Mouse (Mus musculus) ES-E14 (cell line): ENCODE measurements at regions not wholly inside any gene's neighbourhood (a gene's known extent, or its start where the extent isn't known, plus 50 kb on each side); places are given as distances from the start of the nearest gene placed in this dataset.

Source experiments
- DNase-seq: peaks from one replicate; pipeline ENCODE4 v3.0.0-alpha.2; 2013; ENCODE audit warnings: low read depth, low spot score
- H3K27ac ChIP-seq: 2 replicates; pipeline ENCODE4 v1.5.1; 2012; ENCODE audit warnings: low read depth, mild to moderate bottlenecking, low read length, moderate library complexity, mixed read lengths; ENCODE audit not compliant: poor library complexity, insufficient read depth, severe bottlenecking
- H3K36me3 ChIP-seq: 2 replicates; pipeline ENCODE4 v1.6.1; 2012; ENCODE audit warnings: mild to moderate bottlenecking, low read length, moderate library complexity, mixed read lengths; ENCODE audit not compliant: control insufficient read depth, poor library complexity, insufficient read depth, severe bottlenecking
- H3K4me1 ChIP-seq, 2 experiments: fragments of 150-350 bp in 1 of 2; sonication (generic) in 1 of 2; 2 replicates each; pipeline ENCODE4 v1.6.1; 2012; ENCODE audit warnings: low read length in 2 of 2, mild to moderate bottlenecking in 1 of 2, mixed read lengths in 1 of 2; ENCODE audit not compliant: control insufficient read depth in 2 of 2, insufficient read depth in 2 of 2, poor library complexity in 1 of 2
- H3K4me3 ChIP-seq, 2 experiments: fragments of 150-350 bp in 1 of 2; sonication (generic) in 1 of 2; 2 replicates each; pipeline ENCODE4 v1.5.1; 2012; ENCODE audit warnings: low read length in 2 of 2, low read depth in 1 of 2, mild to moderate bottlenecking in 1 of 2, mixed read lengths in 1 of 2; ENCODE audit not compliant: insufficient read depth in 1 of 2, poor library complexity in 1 of 2, severe bottlenecking in 1 of 2
- H3K9ac ChIP-seq: 2 replicates; pipeline ENCODE4 v1.6.1; 2012; ENCODE audit warnings: low read depth, mild to moderate bottlenecking, low read length, mixed read lengths; ENCODE audit not compliant: poor library complexity, insufficient read depth, severe bottlenecking
- H3K9me3 ChIP-seq: fragments of 150-350 bp; sonication (generic); 2 replicates; pipeline ENCODE4 v1.6.1; 2012; ENCODE audit warnings: low read depth, mild to moderate bottlenecking, low read length; ENCODE audit not compliant: control insufficient read depth, insufficient read depth
- CHD2 ChIP-seq: IDR thresholded peaks from 2 replicates; pipeline ENCODE4 v1.6.1; 2014; ENCODE audit warnings: mild to moderate bottlenecking, low read depth, low read length, inconsistent platforms
- HCFC1 ChIP-seq: IDR thresholded peaks from 2 replicates; pipeline ENCODE4 v1.6.1; 2012; ENCODE audit warnings: low read length, inconsistent platforms, borderline replicate concordance; ENCODE audit not compliant: insufficient read depth
- MAFK ChIP-seq: IDR thresholded peaks from 2 replicates; pipeline ENCODE4 v1.6.1; 2014; ENCODE audit warnings: mild to moderate bottlenecking, low read depth, low read length, inconsistent platforms; ENCODE audit not compliant: insufficient read depth
- ZC3H11A ChIP-seq: IDR thresholded peaks from 2 replicates; pipeline ENCODE4 v1.6.1; 2012; ENCODE audit warnings: low read depth, mild to moderate bottlenecking, inconsistent platforms, low read length, borderline replicate concordance
- ZNF384 ChIP-seq: IDR thresholded peaks from 2 replicates; pipeline ENCODE4 v1.6.1; 2012; ENCODE audit warnings: low read depth, low read length, inconsistent platforms
- in situ Hi-C, 2 experiments: fragments of 600-800 bp; cut with MboI; formaldehyde crosslinking; loops; one replicate each; pipeline ENCODE4 v1.15.1; 2025; ENCODE audit warnings: low sequenced_read_pairs in 2 of 2, inconsistent platforms in 1 of 2; ENCODE audit not compliant: unreplicated experiment in 2 of 2

DNA sequence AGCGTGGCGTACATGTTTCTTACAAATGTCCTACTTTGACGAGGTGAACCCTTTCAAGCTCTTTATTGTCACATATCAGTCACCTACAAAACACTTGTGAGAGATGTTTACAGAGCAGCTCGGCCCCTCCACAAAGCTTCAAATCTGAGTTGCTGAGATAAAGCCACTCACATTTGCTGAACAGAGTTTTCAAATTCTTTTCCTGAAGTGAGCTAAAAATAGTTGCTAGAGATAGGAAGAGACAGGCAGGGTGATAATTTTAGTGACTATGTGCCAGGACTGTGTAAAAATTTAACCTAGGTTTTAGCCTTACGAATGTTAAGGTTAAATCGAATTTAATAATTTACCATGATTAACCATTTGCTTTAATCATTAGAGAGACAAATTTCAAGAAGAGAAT is 52.3 kb upstream of the Gm47985 start:
- no peak overlapping the region for H3K4me3 ChIP-seq
- no peaks in the 10 kb centered on the region for H3K4me1 ChIP-seq
- TF ChIP-seq CHD2: no peak
- TF ChIP-seq ZC3H11A: no peak
- TF ChIP-seq MAFK: no peak
- no peak for TF ChIP-seq HCFC1
- no peak for TF ChIP-seq ZNF384
- H3K36me3 ChIP-seq: no peaks in the 10 kb centered on the region
- no peak overlapping the region for H3K9ac ChIP-seq
- no peak for DNase-seq
- in situ Hi-C loops: no loop called here
- H3K27ac ChIP-seq: no peak overlapping the region
- H3K9me3 ChIP-seq: no peaks in the 10 kb centered on the region

DNA sequence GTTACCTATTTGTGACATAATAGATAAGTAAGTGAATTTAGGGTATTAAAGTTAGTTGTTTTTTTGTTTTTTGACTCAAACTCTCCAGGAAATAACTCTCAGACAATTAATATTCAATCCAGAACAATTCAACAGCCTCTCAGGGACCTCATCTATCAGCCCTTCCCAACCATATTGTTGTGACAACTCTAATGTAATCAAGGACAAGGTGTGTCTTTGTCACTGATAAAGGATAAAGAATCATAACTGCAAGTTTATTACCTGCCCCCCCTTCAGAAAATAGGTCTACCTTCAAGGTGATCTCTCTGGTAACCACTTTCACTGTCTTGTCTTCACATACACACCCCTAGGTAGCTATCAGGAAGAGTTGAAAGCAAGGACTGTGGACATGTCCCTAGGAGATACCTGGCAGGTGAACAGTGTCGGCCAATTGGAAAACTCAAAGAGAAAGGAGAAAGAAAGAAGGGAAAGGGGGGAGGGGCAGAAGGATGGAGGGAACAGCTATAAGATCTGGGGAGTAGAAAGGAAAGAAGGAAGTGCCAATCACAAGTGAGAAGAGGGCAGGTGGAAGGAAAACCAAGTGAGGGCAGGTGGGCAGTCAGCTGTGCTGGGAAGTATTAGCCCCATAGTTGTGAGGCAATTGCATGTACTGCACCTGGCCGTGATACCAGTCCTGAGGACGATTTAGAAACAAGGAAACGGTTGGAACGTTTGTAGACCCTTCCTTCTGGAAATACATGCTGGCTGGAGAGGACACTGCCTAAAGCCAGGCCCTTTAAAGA is 51.3 kb upstream of the Gm47985 start:
- Histone ChIP-seq H3K9me3 (no peaks in the 10 kb centered on the region), H3K4me1 (no peaks in the 10 kb centered on the region), H3K36me3 (no peaks in the 10 kb centered on the region), H3K9ac (no peak overlapping the region), H3K27ac (no peak overlapping the region), H3K4me3 (no peak overlapping the region)
- in situ Hi-C loops: no loop called here
- no peak for DNase-seq
- no peak for TF ChIP-seq ZC3H11A
- no peak for TF ChIP-seq ZNF384
- TF ChIP-seq MAFK: no peak
- no peak for TF ChIP-seq CHD2
- no peak for TF ChIP-seq HCFC1

DNA sequence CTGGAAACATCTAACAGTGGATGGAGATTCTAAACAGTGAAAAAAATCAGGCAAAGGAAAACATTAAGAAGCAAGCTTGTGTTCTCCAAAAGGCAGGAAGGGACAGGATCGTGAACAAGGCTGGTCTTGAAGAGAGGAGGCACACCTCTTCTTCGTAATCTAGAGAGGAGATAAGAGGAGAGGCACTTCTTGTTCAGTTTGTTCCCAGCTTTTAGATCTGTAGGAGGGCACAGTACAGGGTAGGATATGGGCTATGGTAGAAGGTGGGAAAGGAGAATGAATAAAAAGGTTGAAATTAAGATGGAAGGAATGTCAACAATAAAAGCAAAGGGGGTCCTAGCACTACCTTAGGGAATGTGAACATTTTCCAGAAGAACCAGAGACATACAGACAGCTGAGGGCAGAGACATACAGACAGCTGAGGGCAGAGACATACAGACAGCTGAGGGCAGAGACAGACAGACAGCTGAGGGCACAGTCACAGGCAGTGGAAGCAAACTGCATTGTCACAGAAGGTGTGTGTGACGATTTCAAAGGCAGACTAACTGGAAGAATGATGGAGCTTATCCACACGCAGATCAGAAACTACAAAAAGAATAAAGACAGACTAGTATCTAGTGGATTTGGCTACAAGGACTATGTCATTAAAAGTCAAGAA is 50.6 kb upstream of the Gm47985 start:
- Histone ChIP-seq H3K4me1 (no peaks in the 10 kb centered on the region), H3K27ac (no peak overlapping the region), H3K9me3 (no peaks in the 10 kb centered on the region), H3K4me3 (no peak overlapping the region), H3K9ac (no peak overlapping the region), H3K36me3 (no peaks in the 10 kb centered on the region)
- in situ Hi-C loops: no loop called here
- no peak for DNase-seq
- TF ChIP-seq HCFC1 (no peak), MAFK (no peak), ZNF384 (no peak), ZC3H11A (no peak), CHD2 (no peak)
